Mouse (Mus musculus): ENCODE results near the gene Il17c.
A peak's percentile ranks its signal among the peaks of the same experiment; 100 is the strongest.

Gene Il17c

DNA sequence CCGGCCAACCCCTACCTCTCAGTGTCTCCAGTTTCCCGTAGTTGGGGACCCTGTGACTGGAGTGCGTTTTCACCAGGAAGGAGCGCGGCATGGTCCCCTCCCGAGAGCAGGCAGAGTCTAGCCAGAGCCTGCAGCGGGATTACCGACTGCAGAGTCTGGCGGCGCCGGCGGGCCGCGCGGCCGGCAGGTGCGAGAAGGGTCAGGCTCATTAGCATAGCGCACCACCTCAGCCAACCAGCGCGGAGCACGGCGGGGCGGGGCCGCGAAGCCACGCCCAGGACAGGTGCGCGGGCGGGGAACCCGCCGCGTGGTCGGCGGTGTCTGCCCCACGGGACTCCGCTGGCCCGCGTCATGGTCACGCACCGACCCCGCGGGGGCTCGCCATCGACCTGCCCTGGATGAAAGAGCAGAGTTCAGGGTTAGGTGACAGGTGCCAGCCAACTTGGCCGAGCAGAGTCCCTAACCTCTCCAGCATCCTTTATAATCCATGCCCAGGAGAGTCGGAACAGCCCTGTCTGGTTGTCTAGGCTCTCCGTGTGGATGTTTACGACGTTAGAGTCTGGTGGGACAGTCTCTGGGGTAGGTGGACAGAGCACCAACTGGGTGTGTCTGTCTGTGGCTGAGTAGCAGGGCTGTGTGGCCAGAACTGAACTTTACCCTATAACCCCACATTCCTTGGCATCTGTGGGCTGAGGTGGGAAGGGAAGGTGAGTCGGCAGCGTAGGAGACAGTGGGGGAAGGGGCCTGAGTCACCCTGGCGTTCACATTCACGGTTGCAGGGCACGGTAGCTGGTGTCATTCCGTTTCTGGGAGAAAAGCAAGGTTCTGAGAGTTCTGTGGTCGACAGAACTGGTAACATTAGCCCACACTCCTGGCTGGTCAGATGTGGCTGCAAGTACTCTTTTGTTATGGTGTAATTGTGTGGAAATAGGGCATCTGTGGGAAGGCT lies 39.0 kb downstream of the Il17c start, which contains the start of gene Snai3:
Snai3 (minus strand) TSS at position 210 of the 949 bp plus-strand sequence.
- peak; percentile 66 for DNase-seq

DNA sequence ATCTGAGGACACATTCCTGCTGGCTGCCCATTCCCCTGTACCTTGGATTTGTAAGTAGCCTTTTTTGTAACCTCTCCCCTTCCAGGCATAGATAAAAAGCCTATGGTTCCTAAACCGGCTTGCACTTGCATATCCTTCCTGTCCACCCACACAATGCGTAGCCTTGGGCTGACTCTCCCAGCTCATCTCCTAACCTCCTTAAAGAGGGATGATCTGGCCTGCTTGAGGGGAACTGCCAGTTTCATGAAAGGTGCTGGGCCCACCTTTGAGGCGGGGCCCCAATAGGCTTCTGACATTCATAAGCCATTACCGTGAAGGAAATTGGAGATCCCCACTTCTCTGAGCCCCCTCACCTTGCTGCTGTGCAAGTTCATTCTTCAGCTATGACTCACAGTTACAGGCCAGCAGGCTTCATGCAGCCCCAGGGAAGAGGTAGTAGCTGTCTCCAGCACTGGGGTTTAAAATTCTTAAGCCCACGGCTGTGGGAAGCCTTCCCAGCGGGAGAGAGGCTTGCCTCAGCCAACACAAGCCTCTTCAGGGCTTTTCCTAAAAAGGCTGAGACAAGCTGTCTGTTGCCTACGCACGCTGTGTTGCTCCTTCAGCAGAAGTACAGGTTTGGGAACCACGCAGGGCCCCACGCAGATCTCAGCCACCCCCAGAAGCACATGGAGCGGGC lies 39.8 kb downstream of the Il17c start:
- no peak for DNase-seq

DNA sequence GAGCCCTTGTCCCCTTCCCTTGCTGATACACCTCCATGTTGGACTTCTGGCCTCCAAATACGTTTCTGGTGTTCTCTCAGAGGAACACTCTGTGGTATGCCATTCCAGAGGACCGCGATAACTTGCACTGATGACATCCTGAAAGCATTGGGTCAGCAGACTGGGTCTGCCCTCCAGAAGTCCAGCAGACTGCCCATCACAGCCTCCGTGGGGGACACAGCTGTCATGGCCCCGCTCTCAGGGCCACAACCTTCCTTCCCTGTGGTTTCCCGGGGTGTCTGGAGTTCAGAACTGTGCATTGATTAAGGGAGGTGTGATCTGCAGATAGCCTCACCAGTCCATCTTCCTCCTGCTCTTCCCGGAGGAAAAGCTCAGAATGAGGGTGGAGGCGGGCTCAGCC lies 40.7 kb downstream of the Il17c start:
- no peak for DNase-seq

DNA sequence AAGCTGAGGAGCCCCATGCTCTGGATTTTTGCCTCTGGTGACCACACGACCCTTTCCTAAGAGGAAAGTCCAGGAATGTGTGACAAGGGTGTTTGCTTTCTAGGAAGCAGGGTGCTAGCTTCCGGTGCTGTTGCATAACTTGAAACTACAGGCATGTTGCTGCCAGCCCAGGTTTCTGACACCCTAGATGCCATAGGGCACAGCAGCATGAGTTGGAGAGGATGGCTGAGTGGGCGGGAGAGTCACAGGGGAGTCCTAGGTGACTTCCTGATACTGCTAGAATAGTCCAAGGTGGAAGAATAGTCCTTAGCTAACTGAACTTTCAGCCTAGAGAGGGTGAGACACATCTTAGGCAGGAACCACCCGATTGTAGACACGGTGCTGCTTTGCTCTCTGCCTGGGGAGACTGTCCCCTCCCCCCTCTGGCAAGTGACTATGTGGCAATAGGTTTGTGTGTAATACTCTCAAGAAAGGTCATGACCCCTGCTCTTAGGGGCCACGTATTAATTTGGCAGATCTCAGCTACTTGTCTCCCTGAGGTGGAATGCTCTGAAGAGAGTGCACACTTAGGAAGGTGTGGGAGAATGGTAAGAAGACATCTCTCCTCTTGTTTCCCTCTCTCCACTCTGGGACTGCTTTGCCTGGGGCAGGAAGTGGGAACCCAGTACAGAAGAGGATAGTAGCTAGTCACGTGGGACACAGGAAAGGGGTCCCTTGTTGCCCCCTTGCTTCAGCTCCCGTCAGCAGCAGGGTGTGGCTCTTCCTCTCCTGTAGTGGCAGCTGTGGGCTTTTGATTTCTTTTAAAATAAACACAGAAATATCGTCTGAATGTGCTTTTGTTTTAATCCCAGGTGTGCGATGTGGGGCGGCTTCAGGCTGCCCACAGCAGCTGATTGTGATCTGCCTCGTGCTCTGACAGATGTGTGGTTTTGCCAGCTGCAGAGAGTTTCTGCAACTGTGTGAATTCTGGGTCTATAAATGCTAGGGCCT lies 42.1 kb downstream of the Il17c start:
- no peak for DNase-seq

DNA sequence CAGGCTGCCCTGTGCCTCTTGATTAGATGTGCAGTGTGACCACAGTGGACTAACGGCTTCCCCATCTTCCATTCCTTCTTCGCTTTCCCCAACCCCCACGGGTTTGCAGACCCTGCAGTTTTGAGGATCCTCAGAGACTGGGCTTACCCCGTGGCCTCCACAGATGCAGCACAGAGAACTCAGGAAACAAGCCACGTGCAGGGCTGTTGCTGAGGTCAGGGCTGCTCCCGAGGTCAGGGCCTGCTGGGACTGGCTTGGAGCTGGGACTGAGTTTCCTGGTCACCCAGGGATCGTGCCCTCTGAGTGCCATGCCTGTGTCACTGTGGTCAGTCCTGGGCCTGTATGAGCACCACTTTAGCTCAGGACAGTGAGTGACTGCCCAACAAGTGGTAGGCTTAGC lies 43.2 kb downstream of the Il17c start:
- DNase-seq, result no peak

DNA sequence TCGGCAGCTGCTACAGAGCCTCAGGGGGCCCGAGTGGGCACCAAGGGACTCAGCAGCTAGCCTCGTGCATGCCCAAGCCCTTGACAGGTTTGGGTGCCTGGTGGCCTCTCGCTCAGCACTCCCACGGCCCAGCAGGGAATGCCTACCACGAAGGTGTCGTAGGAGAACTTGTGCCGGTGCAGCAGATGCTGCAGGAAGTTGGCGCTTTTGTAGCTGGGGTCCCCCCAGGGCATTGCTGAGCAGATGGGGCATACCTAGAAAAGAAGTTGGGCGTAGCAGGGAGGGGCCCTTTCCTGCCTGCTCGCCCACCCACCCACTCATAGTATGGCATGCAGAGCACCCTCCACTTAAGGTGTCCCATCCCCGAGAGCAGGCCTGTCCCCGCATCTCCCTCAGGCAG lies 46.0 kb downstream of the Il17c start:
- no peak for DNase-seq

DNA sequence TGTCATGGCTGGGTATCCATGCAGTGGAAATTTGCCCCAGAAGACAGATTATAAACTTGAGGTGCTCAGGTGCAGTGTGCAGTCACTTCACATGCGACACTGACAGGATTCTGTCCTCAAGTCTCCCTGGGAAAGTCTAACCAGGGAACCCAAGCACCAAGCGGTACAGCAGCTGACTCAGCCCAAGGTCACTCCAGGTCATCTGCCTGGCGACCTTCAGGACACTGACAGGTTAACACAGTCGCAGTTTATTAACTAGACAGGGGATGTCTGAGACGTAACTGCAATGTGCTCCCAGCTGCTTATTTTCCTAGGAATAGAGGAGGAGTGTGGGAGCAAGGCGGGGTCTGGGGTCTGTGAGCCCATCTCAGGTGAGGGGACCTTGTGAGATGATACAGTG lies 47.6 kb downstream of the Il17c start:
- no peak for DNase-seq

DNA sequence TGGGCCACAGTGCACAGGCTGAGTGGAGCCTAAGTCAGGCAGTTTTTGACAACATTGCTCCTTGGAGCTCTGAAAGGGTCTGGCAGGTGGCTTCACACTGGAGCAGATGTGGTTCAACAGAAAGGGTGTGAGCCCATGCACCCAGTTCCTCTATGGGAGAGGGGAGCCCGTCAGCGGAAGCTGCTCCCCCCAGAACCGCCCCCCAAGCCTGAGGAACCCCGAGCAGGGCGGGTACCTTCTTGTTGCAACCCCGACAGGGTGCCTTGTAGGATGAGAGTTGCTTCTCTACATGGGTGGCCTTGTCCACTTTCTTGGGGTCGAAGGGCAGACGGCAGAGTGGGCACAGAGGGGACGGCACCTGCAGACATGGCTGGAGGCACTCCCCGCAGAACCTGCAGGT lies 48.1 kb downstream of the Il17c start:
- DNase-seq, result no peak

DNA sequence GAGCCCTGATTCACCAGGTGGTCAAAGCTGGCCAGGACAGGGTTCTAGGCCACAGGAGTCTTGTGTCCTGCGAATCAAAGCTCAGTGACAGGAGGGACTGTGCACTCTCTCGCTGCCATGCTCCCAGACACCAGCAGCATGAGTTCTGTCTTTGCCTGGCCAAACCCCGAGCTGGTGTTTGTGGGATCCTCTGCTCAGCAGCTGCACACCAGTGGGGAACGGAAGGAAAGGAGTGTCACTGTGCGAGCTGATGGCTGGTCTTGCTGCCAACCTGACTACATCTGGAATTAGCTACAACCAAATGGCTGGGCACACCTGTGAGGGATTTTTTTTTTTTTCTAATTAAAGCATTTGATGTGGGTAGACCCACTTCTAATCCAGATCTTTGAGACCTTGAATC lies 48.9 kb downstream of the Il17c start:
- no peak for DNase-seq

All from cerebellum, adult 11 months (tissue).